Mouse (Mus musculus): ENCODE data around the gene Arhgef15.

The Arhgef15 gene

GRCm38 (mm10) chr11:68911531-68912177 lies 45.6 kb downstream of the Arhgef15 start:
- peak; percentile 42 for DNase-seq

GRCm38 (mm10) chr11:68908846-68909503 lies 48.3 kb downstream of the Arhgef15 start:
- peak; percentile 44 for DNase-seq

GRCm38 (mm10) chr11:68907251-68907650 lies 50.0 kb downstream of the Arhgef15 start:
- no peak for DNase-seq

GRCm38 (mm10) chr11:68906461-68906790 lies 50.9 kb downstream of the Arhgef15 start:
- DNase-seq: peak; percentile 35

- no peak for DNase-seq
Observed at GRCm38 (mm10) chr11:68905665-68906460, 51.4 kb downstream of the Arhgef15 start.

GRCm38 (mm10) chr11:68905138-68905531 lies 52.1 kb downstream of the Arhgef15 start:
- DNase-seq: no peak

- peak; percentile 92 for DNase-seq
Observed at GRCm38 (mm10) chr11:68904375-68905137, 52.7 kb downstream of the Arhgef15 start.

GRCm38 (mm10) chr11:68903775-68904174 lies 53.5 kb downstream of the Arhgef15 start:
- DNase-seq: no peak

- no peak for DNase-seq
Observed at GRCm38 (mm10) chr11:68902823-68903222, 54.5 kb downstream of the Arhgef15 start.

GRCm38 (mm10) chr11:68902367-68902766 lies 54.9 kb downstream of the Arhgef15 start:
- no peak for DNase-seq

GRCm38 (mm10) chr11:68902047-68902364 lies 55.3 kb downstream of the Arhgef15 start:
- no peak for DNase-seq

- peak; percentile 99 for DNase-seq
Observed at GRCm38 (mm10) chr11:68901351-68902046, 55.8 kb downstream of the Arhgef15 start, which contains the start of gene Rpl26. Rpl26 (plus strand) TSS chr11:68901583.

- DNase-seq: no peak
Observed at GRCm38 (mm10) chr11:68900519-68901350, 56.5 kb downstream of the Arhgef15 start.

GRCm38 (mm10) chr11:68899815-68900214 lies 57.5 kb downstream of the Arhgef15 start:
- no peak for DNase-seq

GRCm38 (mm10) chr11:68898790-68899189 lies 58.5 kb downstream of the Arhgef15 start:
- no peak for DNase-seq

- DNase-seq: no peak
Observed at GRCm38 (mm10) chr11:68897838-68898237, 59.4 kb downstream of the Arhgef15 start.

- peak; percentile 70 for DNase-seq
Observed at GRCm38 (mm10) chr11:68897120-68897519, 60.2 kb downstream of the Arhgef15 start.

GRCm38 (mm10) chr11:68896247-68896646 lies 61.0 kb downstream of the Arhgef15 start:
- DNase-seq: no peak

- no peak for DNase-seq
Observed at GRCm38 (mm10) chr11:68893911-68894464, 63.3 kb downstream of the Arhgef15 start.

Data from kidney, adult 9 months (tissue).